Mouse (Mus musculus) liver, embryonic 11.5 days (tissue): Measurements from ENCODE around the gene Mknk1. TPM values are rescaled to one million over a fixed set of nuclear protein-coding genes. Genes with fewer than 3 reads are reported as not detected.

ENCODE experiments used
- ATAC-seq: fragments of 200-750 bp; cut with Nextera tagmentation; replicated peaks from 2 replicates; pipeline ENCODE4 v1.8.0; 2017; ENCODE audit warnings: moderate number of reproducible peaks, mild to moderate bottlenecking, moderate TSS enrichment, moderate library complexity; ENCODE audit not compliant: low FRiP score
- DNase-seq: peaks from one replicate; pipeline ENCODE4 v3.0.0-alpha.2; 2017; ENCODE audit warnings: low spot score
- H3K27ac ChIP-seq: fragments of 300-500 bp; sonication (generic); 2 replicates; pipeline ENCODE4 v1.5.1; 2014; ENCODE audit warnings: mild to moderate bottlenecking, low read depth, low read length, control low read depth
- H3K27me3 ChIP-seq: fragments of 300-500 bp; sonication (generic); replicated peaks from 2 replicates; pipeline ENCODE4 v1.6.1; 2014; ENCODE audit warnings: low read length, mixed read lengths; ENCODE audit not compliant: control insufficient read depth, insufficient read depth
- H3K36me3 ChIP-seq: fragments of 300-500 bp; sonication (generic); 2 replicates; pipeline ENCODE4 v1.6.1; 2014; ENCODE audit warnings: mild to moderate bottlenecking, low read length, moderate library complexity, mixed read lengths; ENCODE audit not compliant: control insufficient read depth, insufficient read depth
- H3K4me1 ChIP-seq: fragments of 300-500 bp; sonication (generic); replicated peaks from 2 replicates; pipeline ENCODE4 v1.6.1; 2014; ENCODE audit warnings: low read length, mixed read lengths; ENCODE audit not compliant: control insufficient read depth, insufficient read depth
- H3K4me2 ChIP-seq: fragments of 300-500 bp; sonication (generic); 2 replicates; pipeline ENCODE4 v1.6.1; 2014; ENCODE audit warnings: mild to moderate bottlenecking, control low read depth, moderate library complexity
- H3K4me3 ChIP-seq: fragments of 300-500 bp; sonication (generic); 2 replicates; pipeline ENCODE4 v1.5.1; 2014; ENCODE audit warnings: low read depth, low read length, control low read depth
- H3K9ac ChIP-seq: fragments of 300-500 bp; sonication (generic); 2 replicates; pipeline ENCODE4 v1.6.1; 2014; ENCODE audit warnings: low read depth, low read length, control low read depth
- H3K9me3 ChIP-seq: fragments of 300-500 bp; sonication (generic); 2 replicates; pipeline ENCODE4 v1.6.1; 2016; ENCODE audit warnings: low read length, inconsistent platforms, mixed read lengths; ENCODE audit not compliant: control insufficient read depth
- WGBS: fragments of 180-500 bp; shearing (Covaris S2); extraction: QIAGEN DNeasy Blood & Tissue Kit; methylation state at CpG from one replicate; pipeline ENCODE4 v1.1.7; 2014; 5-methylcytosine and 5-hydroxymethylcytosine counted together
- polyA plus RNA-seq: library from polyadenylated mRNA; unstranded; fragments of >200 nt; fragmentation: Nextera tagmentation; extraction: Ambion mirVana; gene quantifications from 2 replicates; pipeline ENCODE4 v1.2.1, GENCODE M21; 2014

The Mknk1 gene
- polyA plus RNA-seq, 1 experiment from 2014 or later: 46.9 TPM

DNA sequence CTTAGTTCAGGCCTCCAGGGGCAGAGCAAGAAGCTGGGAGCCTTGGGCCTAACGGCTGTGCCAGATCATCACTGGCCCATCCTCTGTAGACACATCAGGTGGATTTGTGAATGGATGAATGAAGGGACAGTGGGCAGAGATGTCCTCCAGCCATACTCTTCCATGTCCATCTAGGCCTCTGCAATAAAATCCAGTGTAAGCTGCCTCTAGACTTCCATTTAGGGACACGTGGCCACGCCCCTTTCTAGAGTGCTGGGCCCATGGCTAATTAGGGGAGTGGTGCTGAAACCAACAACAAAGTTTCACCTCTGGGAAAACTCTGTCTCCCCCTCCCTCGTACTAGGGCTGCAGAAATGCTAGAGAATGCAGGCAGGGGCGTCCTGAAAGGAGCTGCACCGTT, 51.1 kb downstream of the Mknk1 start:
- H3K4me2 ChIP-seq: peak overlapping the region; percentile 23
- no peaks in the 10 kb centered on the region for H3K4me1 ChIP-seq
- 17% methylated on average over 6 of the region's 6 CpGs for WGBS
- H3K9me3 ChIP-seq: no peaks in the 10 kb centered on the region
- H3K9ac ChIP-seq: no peak overlapping the region
- no peak overlapping the region for H3K27ac ChIP-seq
- no peak overlapping the region for H3K4me3 ChIP-seq
- no peaks in the 10 kb centered on the region for H3K36me3 ChIP-seq
- DNase-seq: no peak
- peaks cover 36% of the 10 kb centered on the region for H3K27me3 ChIP-seq
- ATAC-seq: no peak

- no peaks in the 10 kb centered on the region for H3K4me1 ChIP-seq
- H3K27me3 ChIP-seq: peaks cover 38% of the 10 kb centered on the region
- H3K9me3 ChIP-seq: no peaks in the 10 kb centered on the region
- H3K4me3 ChIP-seq: no peak within 1 kb of the TSS
- no peaks in the 10 kb centered on the region for H3K36me3 ChIP-seq
- H3K27ac ChIP-seq: no peak within 1 kb of the TSS
- H3K9ac ChIP-seq: no peak within 1 kb of the TSS
- no peak for DNase-seq
- no peak for ATAC-seq
- 4% methylated on average over 31 of the region's 31 CpGs for WGBS
- peak within 1 kb of the TSS; percentile 23 for H3K4me2 ChIP-seq
Observed at GRCm38 (mm10) chr4:115890553-115890952, 51.6 kb downstream of the Mknk1 start, which contains the start of gene 6430628N08Rik. Gene 6430628N08Rik, plus strand, starts transcription at chr4:115890665.

DNA sequence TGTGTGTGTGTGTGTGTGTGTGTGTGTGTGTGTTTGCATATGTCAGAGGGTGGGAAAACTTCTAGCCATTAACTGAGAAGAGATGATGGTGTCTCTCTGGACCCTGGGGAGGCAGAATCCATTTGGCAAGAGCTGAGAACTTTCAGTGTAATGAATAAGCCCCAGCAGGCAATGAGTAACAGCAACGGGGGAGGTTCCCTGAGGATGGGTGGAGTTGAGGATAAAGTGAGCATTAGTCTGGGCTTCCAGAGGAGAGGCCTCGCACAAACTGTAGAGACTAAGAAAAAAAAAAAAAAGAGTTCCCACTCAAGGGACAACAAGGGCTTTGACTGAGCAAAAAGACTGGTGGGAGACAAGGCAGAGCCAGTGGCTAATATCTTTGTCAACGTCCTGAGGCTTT, 55.3 kb downstream of the Mknk1 start:
- ATAC-seq: no peak

GRCm38 (mm10) chr4:115897901-115898631, 59.1 kb downstream of the Mknk1 start:
- H3K9me3 ChIP-seq: no peaks in the 10 kb centered on the region
- H3K36me3 ChIP-seq: no peaks in the 10 kb centered on the region
- no peak overlapping the region; the same call in 1 of the 2 replicates for H3K27ac ChIP-seq
- H3K27me3 ChIP-seq: peaks cover 73% of the 10 kb centered on the region
- H3K4me3 ChIP-seq: peak overlapping the region; percentile 34
- WGBS: 2% methylated on average over 56 of the region's 56 CpGs
- DNase-seq (peak; percentile 43), ATAC-seq (peak; percentile 40)
- peak overlapping the region; percentile 73 for H3K4me2 ChIP-seq
- no peak overlapping the region for H3K9ac ChIP-seq
- peaks cover 3% of the 10 kb centered on the region; the same call in 1 of the 2 replicates for H3K4me1 ChIP-seq

More for the DNA sequence above, 55.3 kb downstream of the Mknk1 start:
- no peak for DNase-seq
- no peaks in the 10 kb centered on the region for H3K9me3 ChIP-seq
- H3K9ac ChIP-seq: no peak overlapping the region
- H3K4me1 ChIP-seq: peaks cover 3% of the 10 kb centered on the region; the same call in 1 of the 2 replicates
- no peaks in the 10 kb centered on the region for H3K36me3 ChIP-seq
- WGBS: 32% methylated on average over 3 of the region's 3 CpGs
- no peak overlapping the region for H3K27ac ChIP-seq
- no peak overlapping the region for H3K4me2 ChIP-seq
- H3K27me3 ChIP-seq: peaks cover 70% of the 10 kb centered on the region
- no peak overlapping the region for H3K4me3 ChIP-seq

GRCm38 (mm10) chr4:115902816-115903215, 63.8 kb downstream of the Mknk1 start:
- Histone ChIP-seq H3K9me3 (no peaks in the 10 kb centered on the region), H3K4me3 (no peak overlapping the region), H3K4me2 (no peak overlapping the region), H3K9ac (no peak overlapping the region), H3K27ac (no peak overlapping the region), H3K4me1 (peaks cover 2% of the 10 kb centered on the region; the same call in 1 of the 2 replicates), H3K36me3 (no peaks in the 10 kb centered on the region), H3K27me3 (peaks cover 64% of the 10 kb centered on the region)
- 21% methylated on average over 5 of the region's 5 CpGs for WGBS
- ATAC-seq: no peak
- no peak for DNase-seq

DNA sequence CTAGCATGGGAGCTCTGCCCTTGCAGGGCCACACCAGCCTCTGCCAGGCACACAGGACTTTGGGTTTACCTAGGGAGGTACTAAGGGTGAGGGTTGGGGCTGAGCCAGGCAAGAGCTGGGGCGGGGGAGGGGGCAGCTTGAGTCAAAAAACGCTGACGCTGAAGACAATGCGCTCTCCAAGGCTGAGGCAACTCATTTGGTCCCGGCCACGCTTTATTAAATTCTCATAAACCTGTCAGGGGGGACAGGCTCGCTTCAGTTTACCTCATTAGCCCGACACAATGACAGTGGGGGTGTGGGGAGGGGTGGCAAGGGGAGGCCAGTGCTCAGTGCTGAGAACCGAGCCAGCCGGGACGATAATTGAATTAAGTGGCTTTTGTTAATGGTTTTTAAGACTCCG, 65.4 kb downstream of the Mknk1 start:
- Histone ChIP-seq H3K4me3 (no peak overlapping the region), H3K36me3 (no peaks in the 10 kb centered on the region), H3K27me3 (peaks cover 61% of the 10 kb centered on the region), H3K27ac (no peak overlapping the region), H3K4me2 (no peak overlapping the region), H3K9me3 (no peaks in the 10 kb centered on the region), H3K4me1 (no peaks in the 10 kb centered on the region), H3K9ac (no peak overlapping the region)
- 25% methylated on average over 12 of the region's 12 CpGs for WGBS
- DNase-seq (no peak), ATAC-seq (no peak)

DNA sequence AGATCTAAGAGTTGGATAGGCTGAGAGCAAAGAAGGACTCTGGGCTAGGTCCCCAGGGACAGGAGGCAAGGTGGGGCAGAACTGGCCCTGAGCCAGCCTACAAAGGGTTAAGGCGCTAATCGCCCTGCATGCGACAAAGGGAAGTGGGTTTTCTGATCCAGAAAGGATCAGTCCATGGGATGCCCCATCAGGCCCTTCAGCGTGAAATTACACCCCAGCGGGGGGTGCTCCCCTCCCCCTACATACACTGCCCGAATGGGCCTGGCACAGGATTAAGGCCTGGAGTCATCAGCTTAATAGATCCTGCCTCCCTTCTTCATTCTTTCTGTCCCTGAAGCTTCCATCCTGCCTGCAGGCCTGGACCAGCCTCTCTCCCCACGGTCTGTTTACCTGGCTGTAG, 66.7 kb downstream of the Mknk1 start:
- no peak overlapping the region for H3K27ac ChIP-seq
- H3K27me3 ChIP-seq: peaks cover 49% of the 10 kb centered on the region
- no peaks in the 10 kb centered on the region for H3K9me3 ChIP-seq
- H3K4me2 ChIP-seq: no peak overlapping the region
- no peaks in the 10 kb centered on the region for H3K4me1 ChIP-seq
- H3K9ac ChIP-seq: no peak overlapping the region
- WGBS: 16% methylated on average over 7 of the region's 7 CpGs
- H3K36me3 ChIP-seq: no peaks in the 10 kb centered on the region
- H3K4me3 ChIP-seq: no peak overlapping the region
- ATAC-seq (no peak), DNase-seq (no peak)

DNA sequence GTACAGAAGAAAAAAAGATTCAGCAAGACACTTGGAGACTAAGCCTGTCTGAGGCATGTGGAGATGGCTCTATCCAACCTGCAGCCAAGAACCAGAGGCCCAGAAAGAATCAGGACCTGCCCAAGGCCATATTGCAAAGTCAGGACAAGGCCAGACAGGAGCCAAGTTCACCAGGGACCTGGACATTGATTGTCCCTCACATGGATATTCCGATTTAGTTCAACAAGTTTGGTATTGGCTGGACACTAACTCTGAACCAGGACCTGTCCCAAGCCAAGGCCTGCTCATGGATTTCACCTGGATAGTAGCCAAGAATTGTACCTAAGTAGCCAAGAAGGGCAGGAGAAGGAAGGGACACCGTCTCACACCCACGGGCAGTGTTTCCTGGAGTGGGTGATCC, 67.8 kb downstream of the Mknk1 start:
- no peaks in the 10 kb centered on the region for H3K36me3 ChIP-seq
- no peak for ATAC-seq
- WGBS: 85% methylated on average over 3 of the region's 3 CpGs
- no peak overlapping the region for H3K27ac ChIP-seq
- H3K9ac ChIP-seq: no peak overlapping the region
- no peak for DNase-seq
- H3K27me3 ChIP-seq: peaks cover 44% of the 10 kb centered on the region
- no peak overlapping the region for H3K4me2 ChIP-seq
- no peaks in the 10 kb centered on the region for H3K9me3 ChIP-seq
- H3K4me1 ChIP-seq: no peaks in the 10 kb centered on the region; the same call in 1 of the 2 replicates
- no peak overlapping the region for H3K4me3 ChIP-seq

DNA sequence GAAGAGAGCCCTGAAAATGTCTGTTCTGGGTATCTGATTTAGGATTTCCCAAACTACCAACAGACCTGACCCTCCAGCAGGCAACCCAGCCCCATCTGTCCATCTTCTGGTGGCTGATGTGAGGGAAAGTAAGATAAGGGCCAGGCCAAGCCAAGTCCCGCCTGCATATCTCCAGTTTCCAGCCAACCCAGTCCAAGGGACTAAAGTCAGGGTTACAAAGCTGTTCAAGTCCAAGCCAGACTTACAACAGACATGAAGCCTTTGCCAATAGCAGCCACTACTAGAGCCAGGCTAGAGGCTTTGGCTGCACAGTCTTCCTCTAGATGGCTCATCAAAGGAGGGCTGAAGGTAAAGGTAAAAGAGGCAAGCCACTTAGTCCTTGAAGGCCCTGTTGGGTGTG, 69.0 kb downstream of the Mknk1 start:
- H3K9ac ChIP-seq: no peak overlapping the region
- no peak for DNase-seq
- H3K9me3 ChIP-seq: no peaks in the 10 kb centered on the region
- no peaks in the 10 kb centered on the region; the same call in 1 of the 2 replicates for H3K4me1 ChIP-seq
- ATAC-seq: no peak
- H3K4me2 ChIP-seq: no peak overlapping the region
- peaks cover 43% of the 10 kb centered on the region for H3K27me3 ChIP-seq
- no peak overlapping the region for H3K4me3 ChIP-seq
- 13% methylated on average over 1 of the region's 1 CpGs for WGBS
- no peak overlapping the region for H3K27ac ChIP-seq
- H3K36me3 ChIP-seq: no peaks in the 10 kb centered on the region
